In genomic region chr5:27792173-27792470, GRCm38 (mm10) we compare ENCODE assay signal across 8 mouse cellular contexts. TPM values are rescaled to one million over a fixed set of nuclear protein-coding genes. Genes with fewer than 3 reads are reported as not detected.
A peak's percentile ranks its signal among the peaks of the same experiment; 100 is the strongest.
DNase-seq lines count a peak whose midpoint lies in the region; ATAC-seq and TF ChIP-seq lines count a peak whose summit lies in the region.

No protein-coding gene starts in this region.

- H3K27ac ChIP-seq in heart, embryonic 13.5 days (replicated peaks), result peak overlapping the region; percentile 96
- H3K27ac ChIP-seq in ES-E14 (ENCODE audit: insufficient read depth, low read depth, low read length, poor library complexity, severe bottlenecking), result peak overlapping the region; percentile 70

- H3K4me2 ChIP-seq in heart, embryonic 13.5 days, result peak overlapping the region; percentile 82

- peak overlapping the region; percentile 88 for H3K9ac ChIP-seq in heart, embryonic 13.5 days
- H3K9ac ChIP-seq in ES-E14 (ENCODE audit: insufficient read depth, low read depth, low read length, poor library complexity, severe bottlenecking), result peak overlapping the region; percentile 94

- in situ Hi-C loops in ES-E14 (cut with MboI; ENCODE audit: low sequenced_read_pairs in 2 of 2, unreplicated experiment in 2 of 2), result no loop called here

- ATAC-seq in heart, embryonic 13.5 days (ENCODE audit: extremely low read depth, insufficient number of reproducible peaks, low FRiP score, low TSS enrichment), result no peak
- peak; percentile 6 for ATAC-seq in granulocyte monocyte progenitor cell, adult 5-6 weeks (replicated peaks; ENCODE audit: poor library complexity, severe bottlenecking)
- peak; percentile 4 for ATAC-seq in megakaryocyte progenitor cell, adult 5-6 weeks (replicated peaks; ENCODE audit: poor library complexity)

- 15% methylated on average over 8 of the region's 8 CpGs for WGBS in heart, embryonic 13.5 days

- no peak for DNase-seq in heart, adult 18-20 months
- DNase-seq in ES-E14 (ENCODE audit: low read depth, low spot score), result no peak
- no peak for DNase-seq in right cerebral cortex, adult 2 months (ENCODE audit: low spot score in 2 of 2)
- no peak for DNase-seq in cerebellum, postnatal 36 days
- DNase-seq in left cerebral cortex, adult 8-10 months (ENCODE audit: low spot score in 2 of 2), result no peak

- no peaks in the 10 kb centered on the region for H3K9me3 ChIP-seq in heart, embryonic 13.5 days
- H3K9me3 ChIP-seq in ES-E14 (ENCODE audit: control insufficient read depth, insufficient read depth, low read depth, low read length), result no peaks in the 10 kb centered on the region

- H3K4me1 ChIP-seq in heart, embryonic 13.5 days, result peaks cover 26% of the 10 kb centered on the region
- 0 out of 4 replicates have a peak, but pooled peaks cover 2% of the 10 kb centered on the region in 2 experiments for H3K4me1 ChIP-seq in ES-E14 (ENCODE audit: control insufficient read depth in 2 of 2, insufficient read depth in 2 of 2, low read length in 2 of 2, poor library complexity in 1 of 2)

- peaks cover 17% of the 10 kb centered on the region for H3K36me3 ChIP-seq in heart, embryonic 13.5 days
- peaks cover 18% of the 10 kb centered on the region for H3K36me3 ChIP-seq in ES-E14 (ENCODE audit: control insufficient read depth, insufficient read depth, low read length, poor library complexity, severe bottlenecking)

- no peaks in the 10 kb centered on the region for H3K27me3 ChIP-seq in heart, embryonic 13.5 days (replicated peaks)

- peak overlapping the region; percentile 70 for H3K4me3 ChIP-seq in heart, embryonic 13.5 days
- H3K4me3 ChIP-seq in ES-E14 (ENCODE audit: insufficient read depth in 1 of 2, low read depth in 1 of 2, low read length in 2 of 2, poor library complexity in 1 of 2, severe bottlenecking in 1 of 2), result peak overlapping the region; percentile 72 to 83

TF ChIP-seq in ES-E14, 5 proteins besides CTCF, POLR2A, EP300 and RAD21:
- TF ChIP-seq ZC3H11A (IDR thresholded peaks at IDR 0.05; ENCODE audit: borderline replicate concordance, low read depth, low read length) (no peak), CHD2 (IDR thresholded peaks at IDR 0.05; ENCODE audit: low read depth, low read length) (no peak), ZNF384 (IDR thresholded peaks at IDR 0.05; ENCODE audit: low read depth, low read length) (no peak), MAFK (IDR thresholded peaks at IDR 0.05; ENCODE audit: insufficient read depth, low read depth, low read length) (no peak), HCFC1 (IDR thresholded peaks at IDR 0.05; ENCODE audit: borderline replicate concordance, insufficient read depth, low read length) (no peak)

RNA-seq across cellular contexts. Expression of gene Paxip1, which starts 0.6 kb away (rescaled TPM):
- polyA plus RNA-seq in heart, embryonic 13.5 days (2015; fragmentation: Nextera tagmentation; extraction: Ambion mirVana), result 19.6 and 21.0 TPM in 2 replicates
- 10 to 100 TPM; 13.6 to 16.1 TPM for total RNA-seq in heart, adult 18-20 months (2021)
- 48.8 and 49.3 TPM in 2 replicates for total RNA-seq in ES-E14 (2012; rRNA removed)
- 29.3 and 58.4 TPM in 2 replicates for total RNA-seq in granulocyte monocyte progenitor cell, adult 5-6 weeks (2014; fragmentation: Nextera tagmentation)
- total RNA-seq in granulocyte monocyte progenitor cell, adult 5-6 weeks (2017), result 26.5 and 31.8 TPM in 2 replicates
- total RNA-seq in megakaryocyte progenitor cell, adult 5-6 weeks (2015), result 34.6 and 35.0 TPM in 2 replicates
- total RNA-seq in megakaryocyte progenitor cell, adult 5-6 weeks (2017), result 25.3 and 31.2 TPM in 2 replicates
- total RNA-seq in left cerebral cortex, adult 8-10 months (2022), result 10 to 100 TPM; 33.4 to 43.9 (median 38.5) TPM

RNA-seq across cellular contexts. Expression of gene Htr5a, which starts 49.8 kb away (rescaled TPM):
- not detected in 2 replicates for polyA plus RNA-seq in heart, embryonic 13.5 days (2015; fragmentation: Nextera tagmentation; extraction: Ambion mirVana)
- total RNA-seq in heart, adult 18-20 months (2021), result not detected
- total RNA-seq in ES-E14 (2012; rRNA removed), result 0.04 TPM in 1 of 2 replicates, not detected in the other
- 0.21 TPM in 1 of 2 replicates, not detected in the other for total RNA-seq in granulocyte monocyte progenitor cell, adult 5-6 weeks (2014; fragmentation: Nextera tagmentation)
- not detected in 2 replicates for total RNA-seq in granulocyte monocyte progenitor cell, adult 5-6 weeks (2017)
- not detected in 2 replicates for total RNA-seq in megakaryocyte progenitor cell, adult 5-6 weeks (2015)
- not detected in 2 replicates for total RNA-seq in megakaryocyte progenitor cell, adult 5-6 weeks (2017)
- total RNA-seq in left cerebral cortex, adult 8-10 months (2022), result 10 to 100 TPM; 11.2 to 12.9 (median 12.4) TPM

Comparison
In these comparisons a context has a peak if more than half of its experiments do, and no peak if none do; other contexts are left out.
1. RNA of gene Htr5a, which starts 49.8 kb away (total RNA-seq): 11.2 to 12.9 TPM in left cerebral cortex, adult 8-10 months; 0.21 TPM in granulocyte monocyte progenitor cell, adult 5-6 weeks, 0.04 TPM in ES-E14, not detected in heart, adult 18-20 months and not detected in megakaryocyte progenitor cell, adult 5-6 weeks; every median in the first group is over 10 times any median in the second.